Mouse (Mus musculus): ENCODE results near the gene Ptges3l.
"Not testable (repeated sequence)": the region's sequence is repeated elsewhere in the genome, so short reads cannot be mapped to it uniquely, and the experiment has no call there.

Ptges3l gene

DNA sequence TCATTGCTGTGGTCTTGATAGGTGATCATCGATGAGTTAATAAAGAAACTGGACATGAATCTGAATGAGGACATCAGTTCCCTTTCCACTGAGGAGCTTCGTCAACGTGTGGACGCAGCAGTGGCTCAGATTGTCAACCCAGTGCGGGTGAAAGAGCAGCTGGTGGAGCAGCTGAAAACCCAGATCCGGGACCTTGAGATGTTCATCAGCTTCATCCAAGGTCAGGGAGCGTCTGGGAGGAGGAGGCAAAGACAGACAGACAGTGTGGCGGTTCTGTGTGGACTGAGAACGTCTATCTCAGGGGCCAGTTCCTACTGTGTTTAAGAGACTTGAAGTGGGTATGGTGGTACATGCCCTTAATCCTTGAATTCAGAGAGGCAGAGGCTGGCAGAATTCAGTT lies 6.2 kb upstream of the Ptges3l start:
- in situ Hi-C loops (cut with MboI; ENCODE audit: unreplicated experiment in 2 of 2) = loop anchor here in 1 of 2 experiments (10.0 to 25.0 kb wide), 2 partner anchors 107 to 344 kb away; partner anchors contain the start of genes Aoc2, Coasy, Hsd17b1 and Mlx

- in situ Hi-C loops (cut with MboI; ENCODE audit: unreplicated experiment in 2 of 2) = loop anchor here in 1 of 2 experiments (25.0 kb wide), 1 partner anchor 339 kb away; the partner anchor contains the start of genes Coasy, Hsd17b1, Mlx and Psmc3ip
These were observed 1.0 kb upstream of the Ptges3l start for GRCm38 (mm10) chr11:101426165-101426564.

- in situ Hi-C loops (cut with MboI; ENCODE audit: unreplicated experiment in 2 of 2) = no loop called here
These were observed 855 bp downstream of the Ptges3l start, which contains the start of gene Gm27029 for GRCm38 (mm10) chr11:101424105-101424851. Gm27029 (minus strand) TSS chr11:101424796.

DNA sequence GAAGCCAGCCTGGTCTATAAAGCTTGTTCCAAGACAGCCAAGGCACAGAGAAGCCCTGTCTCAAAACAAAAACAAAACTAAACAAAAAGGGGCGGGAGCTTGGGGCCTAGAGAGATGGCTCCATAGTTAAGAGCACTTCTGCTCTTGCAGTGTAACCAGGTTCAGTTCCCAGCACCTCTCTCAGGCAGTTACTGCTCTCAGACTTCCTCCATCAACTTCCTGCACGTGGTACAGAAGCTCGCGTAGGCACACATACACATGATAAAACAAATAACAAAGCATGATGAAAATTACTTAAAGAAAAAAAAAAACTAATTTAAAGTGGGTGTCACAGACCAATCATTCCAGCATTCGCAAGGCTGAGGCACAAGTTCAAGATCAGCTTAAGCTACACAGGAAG lies 5.0 kb downstream of the Ptges3l start:
- in situ Hi-C loops (cut with MboI; ENCODE audit: unreplicated experiment in 2 of 2) = no loop called here

GRCm38 (mm10) chr11:101419610-101420009 lies 5.5 kb downstream of the Ptges3l start:
- in situ Hi-C loops (cut with MboI; ENCODE audit: unreplicated experiment in 2 of 2) = no loop called here

- in situ Hi-C loops (cut with MboI; ENCODE audit: unreplicated experiment in 2 of 2) = no loop called here
These were observed 6.1 kb downstream of the Ptges3l start for GRCm38 (mm10) chr11:101418991-101419390.

GRCm38 (mm10) chr11:101417101-101417855 lies 7.9 kb downstream of the Ptges3l start, which contains the start of gene Aarsd1:
Aarsd1 (minus strand) TSS chr11:101417615.
- in situ Hi-C loops (cut with MboI; ENCODE audit: unreplicated experiment in 2 of 2) = no loop called here

- in situ Hi-C loops (cut with MboI; ENCODE audit: unreplicated experiment in 2 of 2) = no loop called here
These were observed 8.6 kb downstream of the Ptges3l start for GRCm38 (mm10) chr11:101416433-101417100.

GRCm38 (mm10) chr11:101415306-101415705 lies 9.8 kb downstream of the Ptges3l start:
- in situ Hi-C loops (cut with MboI; ENCODE audit: unreplicated experiment in 2 of 2) = no loop called here

- in situ Hi-C loops (cut with MboI; ENCODE audit: unreplicated experiment in 2 of 2) = loop anchor here (5.0 to 10.0 kb wide), 3 partner anchors 73 to 183 kb away; no protein-coding TSS in a partner anchor
These were observed 30.0 kb downstream of the Ptges3l start for GRCm38 (mm10) chr11:101395110-101395509.

- in situ Hi-C loops (cut with MboI; ENCODE audit: unreplicated experiment in 2 of 2) = no loop called here
These were observed 43.3 kb downstream of the Ptges3l start for GRCm38 (mm10) chr11:101381817-101382216.

DNA sequence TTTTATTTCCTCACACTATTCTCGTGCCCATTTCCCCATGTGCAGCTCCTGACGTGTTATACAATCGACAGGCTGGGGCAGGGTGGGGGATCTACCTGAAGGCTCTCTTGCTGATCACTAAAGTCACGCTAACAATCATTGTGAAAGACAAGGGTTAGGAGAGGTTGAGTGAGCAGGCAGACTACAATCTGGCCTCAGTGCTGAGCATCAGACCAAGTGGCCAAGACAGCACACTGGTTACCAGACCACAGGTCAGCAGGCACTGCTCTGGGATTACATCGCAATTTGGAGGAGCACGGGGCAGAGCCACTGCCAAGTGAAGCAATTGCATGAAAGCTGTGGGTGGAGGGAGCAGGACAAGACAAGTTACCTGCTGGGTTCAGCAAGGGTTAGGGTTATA lies 46.2 kb downstream of the Ptges3l start:
- in situ Hi-C loops (cut with MboI; ENCODE audit: unreplicated experiment in 2 of 2) = no loop called here

GRCm38 (mm10) chr11:101378196-101378595 lies 46.9 kb downstream of the Ptges3l start:
- in situ Hi-C loops (cut with MboI; ENCODE audit: unreplicated experiment in 2 of 2) = not testable (repeated sequence)

- in situ Hi-C loops (cut with MboI; ENCODE audit: unreplicated experiment in 2 of 2) = no loop called here
These were observed 50.7 kb downstream of the Ptges3l start for GRCm38 (mm10) chr11:101374421-101374938.

DNA sequence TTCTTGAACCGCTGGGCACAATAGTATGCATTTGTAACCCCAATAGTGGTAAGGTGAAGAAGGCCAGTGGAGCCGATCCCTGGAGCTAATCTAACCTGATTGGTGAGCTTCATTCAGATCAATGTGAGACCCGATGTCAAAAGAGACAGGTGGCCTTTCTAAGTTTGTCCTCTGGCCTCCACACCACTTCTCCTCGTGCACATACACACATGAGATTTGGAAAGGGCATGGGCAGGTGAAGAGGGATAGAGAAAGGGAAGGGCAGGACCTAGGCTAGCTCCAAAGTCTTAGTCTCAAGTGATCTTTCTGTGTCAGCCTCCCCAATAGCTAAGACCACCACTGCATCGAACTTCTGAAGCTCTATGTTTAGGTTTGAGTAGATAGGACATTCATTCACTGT lies 55.0 kb downstream of the Ptges3l start:
- in situ Hi-C loops (cut with MboI; ENCODE audit: unreplicated experiment in 2 of 2) = no loop called here

Data from v-Abl transformed pro-B cells (cell line).